Mouse (Mus musculus) heart, postnatal 25 days (tissue): ENCODE measurements around the gene Secisbp2. TPM values are rescaled to one million over a fixed set of nuclear protein-coding genes. Genes with fewer than 3 reads are reported as not detected.
A peak's percentile ranks its signal among the peaks of the same experiment; 100 is the strongest.
"Not testable (repeated sequence)": the region's sequence is repeated elsewhere in the genome, so short reads cannot be mapped to it uniquely, and the experiment has no call there.

Source experiments
- DNase-seq: peaks from one replicate; pipeline ENCODE4 v3.0.0; 2022; ENCODE audit warnings: low spot score
- intact Hi-C: fragments of 180-260 bp; cut with DNase I; formaldehyde crosslinking; loops from one replicate; pipeline ENCODE4 v1.15.1; 2025
- total RNA-seq, 2 experiments: library from RNA; stranded (reverse); gene quantifications; 2 replicates each; pipeline ENCODE4 v1.2.3; 2021

Secisbp2 gene
- 10 to 100 TPM; 13.9 to 14.6 TPM for total RNA-seq

DNA sequence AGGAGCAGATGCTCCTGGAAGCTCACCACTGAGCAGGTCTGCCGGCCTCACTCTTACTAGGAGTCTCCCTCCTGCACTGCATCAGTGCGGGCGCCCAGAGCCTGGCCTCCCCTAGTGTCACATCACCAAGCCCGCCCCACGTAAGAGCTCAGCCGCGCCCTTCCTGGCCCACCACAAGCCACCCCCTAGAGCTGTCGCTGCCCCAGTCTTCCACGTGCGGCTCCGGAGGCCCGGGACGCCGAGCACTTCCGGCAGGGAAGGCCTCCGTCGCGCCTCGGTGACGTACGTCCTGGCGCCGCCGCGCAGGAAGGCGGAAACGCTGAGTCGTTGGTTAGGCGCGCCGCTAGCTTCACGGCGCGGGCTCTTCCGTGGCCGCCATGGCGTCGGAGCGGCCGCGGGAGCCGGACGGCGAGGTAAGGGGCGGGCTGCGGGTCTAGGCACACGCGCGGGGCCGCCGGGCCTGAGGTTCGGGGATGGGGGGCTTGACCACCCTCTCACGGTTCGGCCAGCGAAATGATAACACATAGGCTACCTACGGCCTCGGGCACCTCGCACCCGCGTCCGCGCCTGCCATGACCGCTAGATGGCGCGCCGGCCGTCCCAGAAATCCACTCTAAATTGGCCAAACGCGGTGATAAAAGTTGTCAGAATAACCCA, at the start of gene Secisbp2:
Gene Secisbp2, plus strand, starts transcription at position 290 of the 657 bp plus-strand sequence.
- intact Hi-C loops: no loop called here
- DNase-seq: peak; percentile 89

DNA sequence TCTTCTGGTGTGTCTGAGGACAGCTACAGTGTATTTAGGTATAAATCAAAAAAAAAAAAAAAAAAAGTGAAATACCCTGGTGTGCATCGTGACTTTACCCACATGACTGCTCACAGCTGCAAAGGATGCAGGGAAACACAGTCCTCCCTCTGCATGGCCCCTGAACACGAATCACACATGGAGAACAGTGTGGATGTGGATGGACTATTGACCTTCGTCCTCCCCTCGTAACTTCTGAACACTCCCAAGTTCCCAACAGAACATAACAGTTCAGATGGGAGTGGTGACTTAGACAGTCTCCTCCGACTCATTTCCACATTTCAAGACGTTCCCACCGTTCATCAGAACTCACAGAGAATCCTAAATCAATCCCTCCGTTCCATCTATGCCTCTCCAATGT, 48.7 kb upstream of the Secisbp2 start:
- intact Hi-C loops: no loop called here
- DNase-seq: no peak

DNA sequence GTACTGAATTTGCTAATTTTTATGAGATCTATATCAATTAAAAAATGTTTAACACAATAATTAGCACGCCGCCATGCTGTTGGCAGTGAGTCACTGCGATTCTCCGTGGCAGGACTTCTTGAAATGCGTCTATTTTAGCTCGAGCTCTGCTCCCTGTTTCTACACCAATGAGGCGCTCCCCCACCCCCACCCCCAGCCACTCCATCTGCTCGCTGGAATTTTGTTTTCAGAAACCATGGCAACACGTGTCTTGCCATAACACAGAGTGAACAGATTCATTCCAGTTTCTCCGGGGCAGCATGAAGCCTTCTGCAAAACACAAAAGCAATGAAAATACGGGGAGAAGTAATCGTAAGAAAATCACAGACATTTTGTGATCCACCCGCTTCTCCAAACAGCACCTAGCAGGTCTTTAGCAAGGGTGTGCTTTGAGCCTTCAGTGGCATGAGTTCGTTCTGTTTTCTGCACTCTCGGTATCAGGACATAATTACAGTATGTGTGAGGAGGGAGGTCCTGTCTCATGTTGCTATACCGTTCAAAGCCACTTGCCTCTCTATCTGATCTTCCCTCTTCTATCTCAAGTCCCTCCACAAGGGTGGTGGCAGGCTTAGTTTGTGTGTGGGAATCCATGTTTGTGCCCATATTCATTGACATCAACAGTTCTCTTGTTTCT, 48.1 kb upstream of the Secisbp2 start:
- intact Hi-C loops: no loop called here
- DNase-seq: no peak

DNA sequence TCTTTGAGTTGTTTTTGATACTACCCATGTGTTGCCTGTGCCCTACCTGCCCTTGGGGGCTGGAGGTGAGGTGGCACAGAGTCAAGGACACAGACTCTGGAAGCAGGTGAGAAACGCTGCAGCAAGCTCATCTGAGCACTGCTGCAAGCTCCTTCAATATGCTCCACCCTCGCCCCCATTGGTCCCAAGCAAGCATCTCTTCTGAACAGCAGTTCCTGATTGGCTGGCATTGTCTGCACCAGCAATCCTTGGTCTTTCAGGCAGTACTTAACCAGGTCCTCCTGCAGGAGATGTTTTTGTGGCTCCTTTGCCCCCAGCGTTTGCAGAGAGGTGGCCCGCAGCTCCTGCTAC, 47.6 kb upstream of the Secisbp2 start:
- intact Hi-C loops: no loop called here
- no peak for DNase-seq

DNA sequence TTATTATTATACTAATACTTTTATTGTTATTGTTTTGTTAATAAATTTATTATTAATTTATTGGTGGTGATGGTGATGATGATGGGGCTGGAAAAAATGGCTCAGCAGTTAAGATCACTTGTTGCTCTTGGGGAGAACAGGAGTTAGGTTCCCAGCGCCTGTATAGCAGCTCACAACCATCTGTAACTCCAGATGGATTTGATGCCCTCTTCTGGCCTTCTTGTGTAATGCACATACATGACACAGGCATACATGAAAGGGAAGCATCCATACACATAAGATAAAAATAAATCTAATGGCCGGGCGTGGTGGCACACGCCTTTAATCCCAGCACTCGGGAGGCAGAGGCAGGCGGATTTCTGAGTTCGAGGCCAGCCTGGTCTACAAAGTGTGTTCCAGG, 42.3 kb upstream of the Secisbp2 start:
- DNase-seq: no peak
- intact Hi-C loops: no loop called here

DNA sequence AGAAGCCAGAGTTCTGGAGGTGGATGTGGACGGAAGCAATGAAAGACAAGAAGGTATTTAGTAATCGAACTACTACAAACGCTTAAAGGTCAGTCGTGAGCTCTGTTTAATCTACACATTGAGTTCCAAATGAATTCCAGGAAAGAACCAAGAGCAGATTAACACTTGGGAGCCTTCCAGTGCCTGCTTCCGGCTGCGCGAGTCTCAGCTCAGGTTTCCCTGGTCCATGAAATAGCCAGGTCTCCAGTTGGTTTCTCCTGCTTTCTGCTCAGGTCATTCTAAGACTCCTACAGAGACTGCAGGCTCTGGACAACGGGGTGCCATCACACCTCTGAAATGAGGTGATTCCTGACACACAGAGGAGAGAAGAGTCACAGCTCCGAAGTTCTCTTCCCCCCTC, 40.4 kb upstream of the Secisbp2 start:
- intact Hi-C loops: loop anchor here (10.0 kb wide), 1 partner anchor 146 kb away; no protein-coding TSS in a partner anchor
- no peak for DNase-seq

DNA sequence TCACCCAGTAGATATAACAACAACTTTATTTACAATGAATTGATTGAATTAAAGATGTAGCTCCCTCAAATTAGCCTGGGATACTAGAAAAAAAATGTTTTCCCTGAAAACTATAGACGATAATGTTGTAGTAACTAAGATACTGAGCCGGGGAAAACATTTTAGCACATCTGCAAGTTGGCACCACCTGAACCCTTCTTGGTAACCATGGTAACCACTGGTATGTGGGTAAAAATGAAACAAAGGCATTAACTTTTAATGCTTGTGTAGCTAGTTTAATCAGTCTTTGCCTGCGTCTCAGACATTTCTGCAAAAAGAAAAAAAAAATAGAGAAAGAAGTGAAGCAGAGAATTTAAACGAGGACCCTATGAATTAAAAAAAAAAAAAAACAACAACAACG, 40.0 kb upstream of the Secisbp2 start:
- no peak for DNase-seq
- intact Hi-C loops: loop anchor here (10.0 kb wide), 1 partner anchor 147 kb away; no protein-coding TSS in a partner anchor

DNA sequence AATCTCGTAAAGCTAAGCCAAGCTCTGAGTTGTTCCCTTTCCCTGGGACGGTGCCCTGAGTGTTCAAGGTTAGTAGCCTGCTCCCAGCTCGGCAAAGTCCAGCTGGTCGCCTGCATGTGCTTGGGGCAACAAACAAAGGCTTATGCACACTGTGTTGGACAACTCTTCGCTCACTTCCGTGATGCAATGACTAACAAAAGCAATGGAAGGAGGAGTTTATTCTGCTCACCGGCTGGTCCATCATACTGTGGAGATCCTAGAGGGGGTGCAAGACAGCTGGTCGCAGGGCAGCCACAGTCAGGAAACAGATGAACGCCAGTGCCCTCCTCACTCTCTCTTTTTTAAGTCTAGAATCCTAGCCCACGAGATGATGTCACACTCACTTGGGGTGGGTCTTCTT, 35.7 kb upstream of the Secisbp2 start:
- no peak for DNase-seq
- intact Hi-C loops: loop anchor here (5.0 to 10.0 kb wide), 3 partner anchors 151 to 424 kb away; no protein-coding TSS in a partner anchor

DNA sequence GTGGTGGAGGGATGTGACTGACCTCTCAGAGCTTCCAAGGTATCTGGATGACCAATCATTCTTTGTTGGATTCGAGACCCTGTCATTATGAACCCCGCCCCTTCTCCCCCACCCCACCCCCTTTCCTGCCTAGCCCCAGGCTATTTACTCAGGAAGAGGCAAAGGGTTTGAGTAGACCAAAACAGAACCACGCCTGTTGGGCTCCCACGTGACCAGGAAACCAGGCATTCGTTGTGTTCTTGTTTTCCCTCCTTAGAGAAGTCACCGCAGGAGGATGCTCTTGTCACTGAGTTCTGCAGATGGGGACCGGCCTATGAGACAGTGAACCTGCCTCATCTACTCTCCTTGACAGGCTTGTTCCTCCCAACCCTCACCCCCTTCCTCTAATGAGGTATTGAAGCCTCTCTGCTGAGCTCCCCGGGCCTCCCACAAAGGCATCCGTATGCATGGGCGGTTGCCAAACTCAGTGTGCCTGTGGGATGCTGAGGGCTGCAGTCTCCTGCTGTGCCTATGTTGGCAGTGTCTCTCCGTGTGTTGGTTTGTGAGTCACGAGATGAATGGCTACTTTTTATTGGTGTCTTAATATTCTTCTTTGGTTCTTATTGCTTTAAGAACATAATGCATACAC, 35.0 kb upstream of the Secisbp2 start:
- intact Hi-C loops: loop anchor here (5.0 to 10.0 kb wide), 3 partner anchors 152 to 424 kb away; no protein-coding TSS in a partner anchor
- DNase-seq: no peak

DNA sequence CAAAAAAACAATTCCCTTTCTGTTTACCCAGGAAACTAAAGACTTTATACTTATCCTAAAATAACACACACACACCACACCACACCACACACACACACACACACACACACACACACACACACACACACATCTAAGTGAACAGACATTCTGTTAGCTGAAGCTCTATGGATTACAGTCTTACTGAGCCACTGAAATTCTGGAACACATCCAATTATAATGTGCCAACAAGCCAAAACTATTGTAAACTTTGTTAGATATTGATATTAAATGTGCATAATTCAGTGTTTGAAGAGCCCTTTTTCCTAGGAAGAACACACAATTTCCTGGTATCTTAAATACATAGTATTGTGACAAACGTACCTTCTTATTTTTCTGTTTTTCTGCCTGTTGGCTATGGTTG, 34.2 kb upstream of the Secisbp2 start:
- DNase-seq: no peak
- intact Hi-C loops: loop anchor here (5.0 to 10.0 kb wide), 3 partner anchors 153 to 425 kb away; no protein-coding TSS in a partner anchor

DNA sequence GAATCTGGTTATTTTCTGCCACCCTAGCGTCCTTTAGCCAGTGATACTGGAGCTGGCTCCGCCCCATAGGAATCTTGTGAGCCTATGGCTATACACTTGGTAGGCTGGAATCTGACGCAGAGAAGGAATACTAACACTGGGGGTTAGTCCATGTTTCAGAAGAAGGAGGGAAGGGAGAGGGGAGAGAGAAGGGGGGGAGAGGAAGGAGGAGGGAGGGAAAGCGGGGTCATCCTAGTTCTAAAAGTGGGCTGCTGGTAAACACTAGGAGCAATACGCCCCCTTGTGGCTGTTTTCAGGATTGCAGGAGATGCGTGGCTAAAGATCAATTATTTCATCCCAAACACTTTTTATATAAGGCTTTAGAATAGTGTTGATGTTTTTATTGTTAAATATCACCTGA, 33.6 kb upstream of the Secisbp2 start:
- intact Hi-C loops: loop anchor here (2.0 to 10.0 kb wide), 4 partner anchors 153 to 669 kb away; no protein-coding TSS in a partner anchor
- DNase-seq: no peak

DNA sequence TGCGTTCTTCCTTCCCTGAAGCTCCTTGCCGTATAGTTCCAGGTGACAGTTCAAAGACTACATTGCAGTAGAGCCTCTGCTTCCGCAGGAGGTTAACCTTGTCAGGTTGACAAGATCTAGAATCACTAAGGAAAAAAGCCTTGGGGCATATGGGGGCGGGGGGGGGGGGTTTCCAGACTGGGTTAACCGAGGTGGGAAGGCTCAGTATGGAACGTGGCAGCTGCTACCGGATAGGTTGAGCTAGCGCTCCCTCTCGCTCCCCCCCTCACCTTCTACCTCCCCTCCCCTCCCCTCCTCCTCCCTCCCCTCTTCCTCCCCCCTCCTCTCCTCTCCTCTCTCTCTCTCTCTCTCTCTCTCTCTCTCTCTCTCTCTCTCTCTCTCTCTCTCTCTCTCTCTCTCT, 32.9 kb upstream of the Secisbp2 start:
- no peak for DNase-seq
- intact Hi-C loops: loop anchor here (2.0 to 10.0 kb wide), 4 partner anchors 154 to 670 kb away; no protein-coding TSS in a partner anchor

DNA sequence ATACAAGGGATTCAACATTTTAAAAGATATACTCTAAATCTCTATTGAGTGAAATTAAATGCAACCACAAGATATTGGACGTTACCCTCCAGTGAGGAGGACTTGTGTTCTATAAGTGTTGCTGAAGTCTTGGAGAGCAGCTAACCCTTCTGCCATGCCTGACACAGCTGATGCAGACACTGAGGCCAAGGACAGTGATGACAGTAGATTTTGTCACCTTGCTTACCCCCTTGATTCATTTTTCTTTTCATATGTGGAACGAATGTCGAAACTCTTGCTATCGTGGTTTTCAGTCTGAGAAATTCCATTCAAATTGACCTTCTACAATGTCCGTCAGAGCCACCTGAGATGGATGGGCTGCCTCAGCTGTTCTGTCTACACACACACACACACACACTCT, 28.9 kb upstream of the Secisbp2 start:
- no peak for DNase-seq
- intact Hi-C loops: no loop called here

DNA sequence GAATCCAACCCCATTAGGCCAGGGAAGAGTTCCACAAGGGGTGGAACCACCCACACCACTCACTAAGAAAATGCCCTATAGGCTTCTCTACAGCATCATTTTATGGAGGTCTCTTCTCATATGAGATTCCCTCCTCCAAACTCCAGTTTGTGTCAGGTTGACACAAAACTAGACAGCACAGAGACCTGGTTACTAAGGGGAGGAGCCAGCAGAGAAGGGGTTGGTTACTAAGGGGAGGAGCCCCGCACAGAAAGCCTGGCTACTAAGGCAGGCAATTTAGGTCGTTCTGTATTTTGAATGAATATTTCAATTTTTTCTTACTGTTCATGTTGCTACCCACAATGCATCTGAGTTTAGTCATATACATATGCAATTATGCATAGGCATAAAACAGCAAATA, 27.8 kb upstream of the Secisbp2 start:
- no peak for DNase-seq
- intact Hi-C loops: no loop called here

DNA sequence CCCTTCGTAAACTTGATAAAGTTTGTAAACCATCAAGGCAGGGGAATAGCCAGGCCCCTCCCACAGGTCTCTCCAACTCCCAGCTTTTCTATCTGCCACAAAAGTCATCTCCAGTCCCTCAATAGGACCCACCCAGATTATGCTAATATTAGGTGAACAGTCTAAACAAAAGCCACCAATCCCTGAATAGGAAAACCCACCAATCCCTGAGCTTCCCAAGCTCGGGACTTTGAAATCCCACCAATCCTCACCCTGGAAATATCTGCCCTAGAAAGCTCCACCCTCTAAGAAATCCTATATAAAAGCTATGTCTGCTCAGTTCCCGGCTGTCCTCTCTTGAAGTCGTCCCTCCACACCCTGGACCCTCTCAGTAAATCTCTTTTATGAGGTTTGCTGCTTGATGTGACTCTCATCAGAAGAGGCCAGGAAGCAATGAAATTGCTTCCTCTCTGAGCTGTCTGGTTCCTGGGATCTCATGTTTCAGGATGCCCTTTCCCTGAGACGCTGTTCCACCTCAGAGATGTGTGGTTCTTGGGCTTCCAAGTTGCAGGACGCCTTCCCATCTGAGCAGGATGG, 23.1 kb upstream of the Secisbp2 start:
- no peak for DNase-seq
- intact Hi-C loops: no loop called here

DNA sequence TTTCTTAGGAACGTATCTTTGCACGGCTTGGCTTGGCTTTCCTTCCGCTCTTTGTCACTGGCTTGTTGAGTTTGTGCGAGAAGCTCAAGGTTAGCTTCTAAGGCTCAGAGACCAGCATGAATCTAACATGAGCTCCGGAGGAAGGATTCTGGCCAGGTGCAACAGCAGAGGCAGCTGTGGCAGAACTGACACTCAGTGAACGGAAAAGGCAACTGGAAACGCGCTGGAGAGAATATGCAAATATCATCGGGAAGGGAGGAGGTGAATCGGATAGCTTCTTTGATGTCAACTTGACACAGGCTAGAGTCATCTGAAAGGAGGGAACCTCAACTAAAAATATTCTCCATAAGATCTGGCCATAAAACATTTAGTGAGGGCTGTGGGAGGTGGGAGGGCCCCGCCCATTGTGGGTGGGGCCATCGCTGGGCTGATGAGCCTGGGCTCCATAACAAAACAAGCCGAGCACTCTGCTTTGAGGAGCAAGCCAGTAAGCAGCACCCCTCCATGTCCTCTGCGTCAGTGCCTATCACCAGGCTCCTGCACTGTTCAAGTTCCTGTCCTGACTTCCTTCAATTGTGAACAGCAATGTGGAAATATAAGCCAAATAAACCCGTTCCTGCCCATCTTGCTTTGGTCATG, 20.0 kb upstream of the Secisbp2 start:
- intact Hi-C loops: no loop called here

DNA sequence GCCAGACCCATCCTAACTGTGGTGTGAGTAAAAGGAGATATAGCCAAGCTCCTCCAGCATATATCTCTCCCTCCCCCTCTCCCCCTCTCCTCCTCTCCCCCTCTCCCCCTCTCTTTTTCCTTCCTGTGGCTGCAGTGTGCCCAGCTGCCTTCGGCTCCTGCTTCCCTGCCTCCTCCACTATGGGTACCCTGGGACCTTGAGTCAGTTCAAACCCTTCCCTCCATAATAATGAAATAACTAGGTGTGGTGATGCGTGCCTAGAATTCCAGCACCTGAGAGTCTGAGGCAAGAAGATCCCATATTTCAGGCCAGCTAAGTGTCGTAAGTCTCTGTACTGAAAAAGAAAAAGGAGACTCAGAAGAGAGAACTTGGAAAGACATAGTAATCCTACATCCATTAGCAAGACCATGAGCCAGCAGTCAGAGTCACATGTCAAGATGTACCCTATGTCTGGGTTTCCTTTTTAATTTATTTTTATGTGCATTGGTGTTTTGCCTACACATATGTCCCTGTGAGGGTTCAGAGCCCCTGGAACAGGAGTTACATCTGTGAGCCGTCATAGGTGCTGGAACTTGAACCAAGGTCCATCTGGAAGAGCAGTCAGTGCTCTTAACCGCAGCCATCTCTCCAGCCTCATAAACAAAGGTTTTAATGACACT, 18.8 kb upstream of the Secisbp2 start:
- intact Hi-C loops: no loop called here
- no peak for DNase-seq

More for the DNA sequence above, 20.0 kb upstream of the Secisbp2 start:
- no peak for DNase-seq

DNA sequence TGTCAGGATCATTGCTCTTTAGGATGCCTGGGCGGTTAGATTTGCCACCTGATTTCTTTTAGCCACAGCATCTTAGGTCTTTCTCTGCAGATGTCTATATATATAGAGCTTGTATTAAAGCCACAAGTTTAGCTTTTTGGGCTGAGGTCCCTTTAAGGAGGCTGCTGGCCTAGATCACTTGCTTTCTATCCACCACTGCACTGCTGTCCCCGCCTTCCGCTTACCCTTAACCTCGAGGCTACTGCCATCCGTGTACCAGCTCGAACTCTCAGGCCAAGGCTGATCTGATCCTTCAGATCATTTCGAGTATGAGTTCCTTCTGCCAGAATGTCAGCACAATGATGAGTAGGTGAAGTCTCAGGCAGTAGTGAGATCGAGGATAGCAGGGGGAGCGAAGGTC, 16.1 kb upstream of the Secisbp2 start:
- DNase-seq, intact Hi-C loops: not testable (repeated sequence)

DNA sequence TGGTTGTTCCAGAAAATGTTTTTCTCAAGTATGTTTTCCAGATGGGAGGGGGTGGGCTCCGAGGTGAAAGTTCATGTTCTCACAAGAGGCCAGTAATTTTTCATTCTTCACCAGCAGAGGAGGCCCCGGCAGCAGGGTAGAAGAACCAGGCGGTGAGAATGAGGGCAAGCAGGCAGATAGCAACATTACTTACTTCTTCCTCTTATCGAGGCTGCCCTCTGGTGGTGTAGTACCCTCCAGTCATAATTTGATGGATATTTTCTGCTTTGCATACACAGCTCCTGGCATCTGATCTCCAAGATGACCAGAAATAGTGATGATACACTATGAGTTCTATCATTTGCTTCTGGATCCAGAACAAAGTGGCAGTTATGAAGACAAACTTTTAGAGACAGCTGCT, 12.5 kb upstream of the Secisbp2 start:
- intact Hi-C loops: no loop called here
- no peak for DNase-seq

DNA sequence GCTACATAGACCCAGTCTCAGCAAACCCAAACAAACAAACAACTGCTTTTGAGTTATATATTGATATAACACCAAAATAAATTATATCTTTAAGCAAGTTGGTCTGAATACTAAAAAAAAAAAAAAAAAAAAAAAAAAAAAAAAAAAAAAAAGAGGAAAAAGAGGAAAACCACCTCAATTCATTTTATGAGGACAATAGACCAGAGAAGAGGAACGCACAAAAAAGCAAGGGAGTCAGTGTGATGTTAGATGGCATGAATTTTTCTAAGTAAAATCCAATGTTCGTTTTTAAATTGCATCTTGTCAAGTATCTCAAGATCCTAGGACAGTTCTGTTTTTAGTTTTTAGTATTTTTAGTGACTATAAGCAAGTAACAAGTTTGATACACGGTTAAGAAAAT, 10.1 kb upstream of the Secisbp2 start:
- intact Hi-C loops: loop anchor here (10.0 kb wide), 1 partner anchor 537 kb away; the partner anchor contains the start of gene Spin1
- DNase-seq: no peak
